Mouse (Mus musculus) adipose tissue, adult 10 weeks (tissue): ENCODE data around the gene Gm17545. TPM values are rescaled to one million over a fixed set of nuclear protein-coding genes. Genes with fewer than 3 reads are reported as not detected.

ENCODE experiments used
- polyA plus RNA-seq: library from polyadenylated mRNA; stranded (reverse); fragments of 350-450 nt; fragmentation: Illumina TruSeq; extraction: RNeasy Lipid Tissue Mini Kit (QIAGEN cat#74804); gene quantifications from one replicate; pipeline ENCODE4 v1.2.3, GENCODE M21; 2014; ENCODE audit warnings: low read depth, low replicate concordance

Gene Gm17545
- polyA plus RNA-seq: not detected

DNA sequence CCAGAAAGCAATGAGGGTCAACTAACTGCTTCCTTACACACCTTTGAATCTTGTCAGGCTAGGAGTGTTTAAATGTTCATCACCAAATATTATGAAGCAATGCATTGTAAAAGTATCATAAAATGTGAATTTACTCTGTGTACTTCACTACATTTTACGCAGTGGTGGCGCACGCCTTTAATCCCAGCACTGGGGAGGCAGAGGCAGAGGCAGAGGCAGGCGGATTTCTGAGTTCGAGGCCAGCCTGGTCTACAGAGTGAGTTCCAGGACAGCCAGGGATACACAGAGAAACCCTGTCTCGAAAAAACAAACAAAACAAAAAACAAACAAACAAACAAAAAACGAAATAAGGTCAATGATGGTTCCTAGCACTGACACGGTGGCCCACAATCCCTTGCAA lies at the start of gene Gm17545:
Gene Gm17545 (plus strand): TSS at position 301 of the 400 bp plus-strand sequence.

DNA sequence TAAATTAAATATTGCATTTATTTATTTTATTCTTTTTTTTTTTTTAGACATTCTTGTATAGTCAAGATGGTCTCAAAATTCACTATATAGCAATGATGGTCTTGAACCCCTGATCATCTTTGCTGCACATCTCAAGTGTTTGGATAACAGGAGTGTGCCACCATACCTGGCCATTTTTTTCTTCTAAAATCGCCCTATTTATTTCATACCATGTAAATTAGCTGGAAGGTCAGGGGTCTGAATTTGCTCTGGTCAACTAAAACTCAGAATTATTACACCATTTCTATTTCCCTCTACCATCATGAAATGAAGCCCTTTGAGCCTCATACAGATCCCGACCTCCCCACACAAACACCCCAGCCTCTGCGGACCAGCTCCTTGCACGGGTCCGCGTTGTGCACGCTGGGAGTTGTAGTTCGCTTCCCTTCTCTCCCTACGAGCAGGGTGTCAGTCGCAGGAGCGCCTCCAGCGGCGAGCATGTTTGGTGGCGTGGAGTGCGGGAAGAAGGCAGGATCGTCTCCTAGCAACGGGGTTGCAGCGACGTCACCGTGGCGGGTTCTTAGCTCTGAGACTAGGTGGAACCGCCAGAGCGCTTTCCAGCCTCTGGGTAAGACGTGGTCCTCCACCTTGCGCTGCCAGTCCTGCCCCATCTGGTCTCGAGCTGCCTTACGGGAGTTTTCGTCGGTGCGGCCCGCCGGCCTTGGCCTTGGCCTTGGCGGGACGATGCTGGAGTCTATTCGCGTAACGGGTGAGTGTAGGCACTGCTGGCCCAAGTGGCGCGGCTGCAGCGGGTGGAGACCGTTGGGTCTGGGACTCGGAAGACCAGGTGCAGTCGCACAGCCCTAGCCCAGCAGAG lies 42.9 kb upstream of the Gm17545 start, which contains the start of gene 9530077C05Rik:
Gene 9530077C05Rik (plus strand): TSS at position 512 of the 856 bp plus-strand sequence.

DNA sequence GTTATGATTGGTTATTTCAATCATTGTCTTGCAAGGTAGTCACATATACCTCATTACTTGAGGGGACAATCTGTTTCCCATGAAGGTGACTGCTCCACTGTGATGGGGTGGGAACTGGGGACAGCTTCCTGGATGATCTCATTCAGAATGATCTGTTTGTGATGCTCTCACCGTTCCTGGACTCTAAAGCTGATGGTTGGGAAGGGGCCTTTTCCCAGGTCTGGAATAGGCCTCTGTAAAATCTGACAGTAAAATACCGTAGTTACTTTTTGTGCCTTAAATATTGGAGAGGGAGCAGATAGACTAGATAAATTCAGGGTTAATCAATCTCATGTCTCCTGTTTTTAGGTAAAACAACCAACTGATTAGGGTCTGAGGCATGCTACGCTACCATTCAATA lies 15.6 kb downstream of the Gm17545 start, which contains the start of gene Rp9:
Gene Rp9 (minus strand): TSS at position 101 of the 400 bp plus-strand sequence.

DNA sequence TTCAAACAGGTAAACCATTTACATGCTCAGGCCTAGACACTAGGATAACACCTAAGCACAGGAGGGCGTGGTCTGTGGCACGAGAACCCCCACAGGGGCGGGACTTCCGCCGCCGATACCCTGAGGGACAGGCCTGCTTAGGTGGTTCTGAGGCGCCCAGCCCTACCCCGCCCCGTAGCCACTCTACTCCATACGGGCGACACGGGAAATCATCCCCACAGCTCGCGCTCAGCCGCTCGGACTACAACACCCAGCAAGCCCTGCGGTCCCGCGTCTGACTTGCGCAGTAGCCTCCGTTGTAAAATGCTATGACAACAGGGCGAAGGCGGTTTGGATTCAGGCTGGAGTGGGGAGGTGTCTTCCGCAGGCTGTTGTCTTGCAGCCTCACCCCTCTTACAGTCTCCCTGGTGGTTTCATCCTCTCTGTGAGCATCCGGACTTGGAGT lies 21.4 kb downstream of the Gm17545 start, which contains the start of gene Bbs9:
Gene Bbs9 (plus strand): TSS at position 292 of the 445 bp plus-strand sequence.

Other genes starting within 250 kb of the Gm17545 start
- gene Zfp809, start 228.6 kb upstream of the Gm17545 start, polyA plus RNA-seq: 40.6 TPM
- 0.55 TPM for gene Zfp599, start 194.4 kb upstream of the Gm17545 start, polyA plus RNA-seq
- gene Zfp810, start 146.6 kb upstream of the Gm17545 start, polyA plus RNA-seq: 13.2 TPM
- 8.1 TPM for gene Anln, start 65.1 kb upstream of the Gm17545 start, polyA plus RNA-seq
- 5.6 TPM for gene 9530077C05Rik, start 42.8 kb upstream of the Gm17545 start, polyA plus RNA-seq
- 44.5 TPM for gene Rp9, start 15.5 kb downstream of the Gm17545 start, polyA plus RNA-seq
- 10.1 TPM for gene Bbs9, start 21.4 kb downstream of the Gm17545 start, polyA plus RNA-seq